Mouse (Mus musculus): Measurements from ENCODE around the gene Tbxas1.

GRCm38 (mm10) chr6:38827435-38827834 lies 47.8 kb upstream of the Tbxas1 start:
- TF ChIP-seq CTCF (conservative IDR thresholded peaks at IDR 0.05; ENCODE audit: low read length) (0 out of 2 replicates have a peak, but pooled peaks have one; percentile 7), NANOG (IDR thresholded peaks at IDR 0.05; ENCODE audit: borderline replicate concordance, low read length) (no peak)
